Mouse (Mus musculus) left cerebral cortex, adult 18-20 months (tissue): Measurements from ENCODE around the gene Nosip. TPM values are rescaled to one million over a fixed set of nuclear protein-coding genes. Genes with fewer than 3 reads are reported as not detected.
"Not testable (repeated sequence)": the region's sequence is repeated elsewhere in the genome, so short reads cannot be mapped to it uniquely, and the experiment has no call there.

Experiments
- DNase-seq, 2 experiments: peaks; one replicate each; pipeline ENCODE4 v3.0.0; 2021 to 2022; ENCODE audit warnings: low spot score in 2 of 2, mixed read lengths in 1 of 2
- total RNA-seq, 2 experiments: library from RNA; stranded (reverse); gene quantifications; 2 replicates each; pipeline ENCODE4 v1.2.3; 2021

Nosip gene
- total RNA-seq, 2 experiments from 2014 or later = 51.9 to 59.7 TPM

GRCm38 (mm10) chr7:45086084-45086483 is 23.9 kb downstream of the Nosip start:
- no peak for DNase-seq

- DNase-seq = no peak
Observed at GRCm38 (mm10) chr7:45088597-45088996, 26.4 kb downstream of the Nosip start.

DNA sequence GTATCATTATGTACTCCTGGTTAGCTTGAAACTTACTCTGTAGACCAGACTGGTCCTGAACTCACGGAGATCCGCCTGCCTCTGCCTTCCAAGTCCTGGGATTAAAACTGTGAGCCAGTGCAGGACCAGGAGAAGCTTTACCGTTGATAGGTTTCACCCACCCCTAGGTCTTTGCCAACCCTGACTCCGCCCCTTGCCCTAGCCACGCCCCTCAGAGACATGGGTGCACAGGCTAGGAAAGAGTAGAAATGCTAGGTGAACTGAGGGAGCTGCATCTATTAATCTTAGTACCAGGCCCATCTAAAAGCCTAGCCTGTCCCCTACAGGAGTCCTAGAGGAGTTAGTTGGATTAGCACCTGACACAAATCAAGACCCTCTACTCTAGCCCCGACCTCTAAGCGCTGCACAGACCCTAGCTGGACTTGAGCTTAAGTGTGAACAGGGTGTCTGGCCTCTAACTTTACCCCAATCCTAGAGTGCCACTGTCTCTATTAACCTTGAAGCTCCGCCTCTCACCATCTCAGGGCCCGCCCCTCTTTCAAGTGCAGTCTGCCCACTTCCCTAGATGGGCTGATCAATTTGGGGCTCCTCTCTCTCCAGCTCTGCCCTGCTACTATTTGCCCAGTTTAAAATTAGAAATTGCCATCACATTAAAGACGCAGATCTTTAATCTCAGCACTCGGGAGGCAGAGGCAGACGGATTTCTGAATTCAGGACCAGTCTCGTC is 28.2 kb downstream of the Nosip start:
- no peak for DNase-seq

DNA sequence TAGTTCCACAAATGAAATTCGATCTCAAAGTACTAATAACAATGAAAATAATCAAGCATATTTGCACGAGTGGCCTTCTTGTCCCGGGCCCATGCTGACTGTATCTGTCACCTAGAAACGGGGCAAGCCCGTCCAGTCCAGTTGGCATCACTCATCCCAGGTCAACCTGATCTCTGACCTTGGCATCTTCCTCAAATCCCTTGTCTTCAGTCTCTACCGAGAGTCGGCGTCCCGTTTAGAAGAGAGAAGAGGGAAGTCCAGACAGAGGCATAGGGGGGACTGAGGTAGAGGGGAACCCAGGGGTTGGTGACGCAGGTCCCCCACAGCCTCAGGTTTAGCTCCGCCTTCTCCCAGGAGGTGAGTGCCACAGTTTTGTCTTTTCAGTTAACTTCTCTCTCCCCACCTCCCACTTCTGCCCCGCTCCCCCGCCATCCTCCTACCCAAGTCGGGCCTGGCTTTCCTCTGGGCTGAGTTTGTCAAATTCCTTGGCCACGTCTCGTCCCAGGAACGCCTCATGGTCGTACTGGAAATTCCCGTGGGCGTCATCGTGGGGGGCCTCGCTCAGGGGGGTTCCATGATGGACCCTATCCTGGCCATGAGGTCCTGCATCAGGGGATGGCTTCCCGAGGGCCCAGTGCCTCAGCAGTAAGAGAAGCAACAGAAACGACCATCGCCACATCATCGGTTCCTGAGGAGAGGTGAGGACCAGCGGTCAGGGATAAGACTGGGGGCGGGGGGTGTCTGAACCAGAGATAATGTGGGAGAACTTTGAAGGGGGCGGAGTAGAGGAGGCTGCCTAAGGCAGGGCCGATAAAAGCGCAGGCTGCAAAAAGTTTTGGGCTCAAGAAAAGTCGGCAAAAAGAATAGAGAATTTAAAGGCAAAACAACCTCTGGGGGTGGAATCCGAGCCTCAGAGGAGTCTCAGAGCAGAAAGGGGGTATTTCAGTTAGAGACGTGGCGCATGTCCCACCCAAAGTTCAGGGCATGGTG is 29.1 kb downstream of the Nosip start:
- DNase-seq = no peak

GRCm38 (mm10) chr7:45092048-45092447 is 29.8 kb downstream of the Nosip start, which contains the start of gene Rcn3:
Gene Rcn3, minus strand, starts transcription at chr7:45092221.
- no peak for DNase-seq

DNA sequence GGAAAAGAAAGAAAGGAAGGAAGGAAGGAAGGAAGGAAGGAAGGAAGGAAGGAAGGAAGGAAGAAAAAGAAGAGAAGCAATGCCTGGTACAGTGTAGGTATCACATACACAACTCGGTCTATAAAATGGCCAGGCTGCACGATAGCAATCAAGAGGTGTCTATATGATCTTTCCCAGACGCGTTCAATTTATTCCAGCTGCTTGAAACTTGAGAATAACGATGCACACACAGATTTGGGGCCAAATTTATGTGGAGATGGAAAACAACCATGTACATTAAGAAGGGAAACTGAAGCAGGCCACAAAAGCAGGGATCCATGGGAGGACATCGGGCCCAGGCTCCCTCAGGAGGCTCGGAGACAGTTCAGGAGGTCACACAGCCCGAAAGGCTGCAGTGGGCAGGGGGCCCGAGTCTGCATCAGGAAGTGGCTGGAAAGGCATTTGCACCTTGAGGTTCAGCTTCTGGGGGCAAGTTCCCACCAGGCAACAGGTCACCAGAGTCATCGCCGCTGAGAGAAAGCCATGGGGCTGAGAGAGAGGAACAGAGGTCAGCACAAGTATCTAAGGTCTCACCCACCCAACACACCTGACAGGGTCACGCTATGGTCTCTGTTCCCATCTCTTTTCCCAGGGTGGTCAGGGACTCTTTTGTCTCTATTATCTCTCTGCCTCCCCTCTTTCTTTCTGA is 30.7 kb downstream of the Nosip start:
- DNase-seq = no peak

- no peak for DNase-seq
Observed at GRCm38 (mm10) chr7:45093516-45093905, 31.3 kb downstream of the Nosip start.

- no peak for DNase-seq
Observed at GRCm38 (mm10) chr7:45094121-45094520, 31.9 kb downstream of the Nosip start.

DNA sequence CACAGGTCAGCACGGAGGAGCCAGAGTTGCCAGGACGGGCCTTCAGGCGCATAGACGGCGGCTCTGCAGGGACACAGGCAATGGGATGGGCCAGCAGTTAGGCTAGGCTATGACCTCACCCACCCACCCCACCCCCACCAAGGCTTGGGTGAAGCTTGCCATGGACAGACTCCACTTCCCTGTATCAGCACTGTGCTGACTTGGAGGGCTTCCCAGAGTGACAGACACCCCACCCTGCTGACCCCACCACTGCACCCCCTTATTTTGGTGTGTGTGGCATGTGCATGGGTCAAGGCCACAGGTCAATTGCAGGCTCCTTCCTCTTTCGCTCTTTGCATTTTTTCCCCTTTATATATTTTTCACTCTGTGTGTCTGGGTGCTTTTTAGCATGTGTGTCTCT is 33.1 kb downstream of the Nosip start:
- DNase-seq = no peak

DNA sequence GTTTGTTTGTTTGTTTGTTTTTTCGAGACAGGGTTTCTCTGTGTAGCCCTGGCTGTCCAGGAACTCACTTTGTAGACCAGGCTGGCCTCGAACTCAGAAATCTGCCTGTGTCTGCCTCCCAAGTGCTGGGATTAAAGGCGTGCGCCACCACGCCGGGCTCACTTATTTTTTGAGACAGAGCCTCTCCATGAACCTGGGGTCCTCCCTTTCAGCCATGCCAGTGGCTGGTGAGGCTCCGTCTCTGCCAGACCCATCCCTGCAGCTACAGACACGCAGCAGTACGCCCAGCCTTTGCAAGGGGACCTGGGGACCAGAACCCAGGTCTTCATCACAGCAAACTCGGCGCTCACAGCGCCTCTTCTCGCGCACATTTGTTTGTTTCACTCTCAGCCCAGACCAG is 33.7 kb downstream of the Nosip start:
- DNase-seq = not testable (repeated sequence)

DNA sequence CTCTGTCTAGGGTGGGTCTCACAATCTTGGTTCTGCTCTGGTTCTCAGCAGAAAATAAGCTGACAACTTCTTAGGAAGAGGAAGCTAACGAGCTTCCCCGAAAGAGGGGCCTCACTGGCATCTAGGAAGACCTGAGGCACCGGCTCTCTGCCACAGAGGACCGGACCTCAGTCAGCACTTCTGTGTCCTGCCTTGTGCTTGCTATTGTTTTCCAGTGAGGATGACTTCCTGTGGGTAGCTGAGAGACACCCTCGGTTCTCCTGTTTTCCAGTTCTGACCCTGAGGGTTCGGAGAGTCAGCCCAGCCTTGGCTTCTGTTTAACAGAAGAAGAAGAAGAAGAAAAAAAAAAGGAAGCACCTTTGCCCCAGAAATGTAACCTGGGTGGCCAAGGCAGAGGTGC is 35.2 kb downstream of the Nosip start:
- no peak for DNase-seq

DNA sequence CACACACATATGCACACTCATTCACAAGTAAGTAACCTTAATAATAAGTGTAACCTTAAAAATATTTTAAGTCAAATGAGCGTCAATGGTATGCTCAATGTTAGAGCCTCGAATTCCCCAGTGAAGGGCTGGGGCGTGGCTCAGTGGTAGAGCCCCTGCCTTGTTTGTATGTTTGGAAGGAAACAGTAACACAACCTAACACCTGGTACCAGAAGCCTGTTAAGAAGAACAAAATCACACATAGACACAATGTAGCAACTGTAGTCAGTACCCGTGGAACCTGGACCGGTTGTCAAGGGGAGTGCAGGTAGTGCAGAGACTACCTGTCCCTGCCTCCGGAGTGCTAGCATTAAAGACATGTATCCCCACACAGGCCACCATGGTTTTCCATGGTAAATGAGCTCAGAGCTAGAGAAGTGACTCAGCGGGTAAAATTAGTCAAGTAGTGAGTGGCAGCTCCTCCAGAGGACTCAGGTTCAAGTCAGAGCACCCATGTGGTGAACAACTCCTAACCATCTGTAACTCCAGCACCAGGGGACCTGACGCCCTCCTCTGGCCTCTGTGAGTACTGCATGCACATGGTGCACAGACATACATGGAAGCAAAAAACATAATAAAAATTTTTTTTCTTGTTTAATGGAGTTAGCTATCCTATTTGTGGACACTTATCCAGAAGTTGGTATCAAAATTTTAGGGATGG is 36.5 kb downstream of the Nosip start:
- DNase-seq = no peak

GRCm38 (mm10) chr7:45100046-45100445 is 37.8 kb downstream of the Nosip start:
- no peak for DNase-seq

- no peak for DNase-seq
Observed at GRCm38 (mm10) chr7:45102441-45102840, 40.2 kb downstream of the Nosip start.

GRCm38 (mm10) chr7:45102940-45103585 is 40.8 kb downstream of the Nosip start:
- DNase-seq = no peak

DNA sequence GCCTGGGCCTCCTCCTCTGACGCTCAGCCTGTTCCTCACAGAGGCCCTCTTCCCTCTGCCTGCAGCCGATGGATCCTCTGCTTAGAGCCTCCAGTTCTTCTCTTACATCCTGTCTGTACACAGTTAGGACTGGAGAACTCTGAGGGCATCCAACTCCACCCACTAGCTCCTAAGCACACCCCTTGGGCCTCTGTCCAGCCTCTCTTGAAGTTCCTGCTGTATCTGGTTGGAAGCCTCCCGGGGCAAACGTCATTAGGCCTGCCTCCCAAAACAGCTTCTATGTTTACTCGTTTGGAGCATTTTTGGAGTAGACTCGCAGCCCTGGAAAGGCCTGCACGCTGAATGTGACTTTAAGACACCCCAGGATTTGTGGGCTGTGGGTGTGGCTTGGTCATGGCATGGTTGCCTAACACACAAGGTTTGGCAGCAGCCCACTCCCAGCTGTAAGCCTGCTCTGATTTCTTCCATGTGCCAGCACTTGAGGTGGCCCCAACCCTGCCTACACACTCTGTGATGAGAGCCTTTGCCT is 41.5 kb downstream of the Nosip start, which contains the start of gene Fcgrt:
TSS of gene Fcgrt (minus strand) at position 200 of the 529 bp plus-strand sequence.
- peak in 1 of 2 experiments; percentile 35 for DNase-seq

GRCm38 (mm10) chr7:45104941-45105340 is 42.7 kb downstream of the Nosip start:
- DNase-seq = no peak

GRCm38 (mm10) chr7:45105491-45105890 is 43.3 kb downstream of the Nosip start:
- DNase-seq = no peak

DNA sequence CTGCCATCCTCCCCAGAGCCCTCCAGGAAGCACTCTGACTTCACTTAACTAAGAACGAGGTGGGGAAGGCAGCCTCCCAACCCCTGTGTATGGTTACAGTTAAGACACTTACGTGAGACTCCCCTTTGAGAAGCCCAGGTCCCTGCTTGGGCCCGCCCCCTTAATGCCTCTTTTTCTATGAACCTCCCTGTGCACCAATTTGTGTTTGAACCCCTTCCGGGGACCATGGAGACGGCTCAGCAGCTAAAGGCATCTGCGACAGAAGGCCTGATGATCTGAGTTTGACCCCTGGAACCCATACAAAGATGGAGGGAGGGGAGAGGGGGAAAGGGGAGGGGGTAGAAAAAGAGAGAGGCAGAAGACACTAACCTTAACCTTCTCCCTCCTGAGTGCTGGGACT is 44.2 kb downstream of the Nosip start:
- DNase-seq = no peak

DNA sequence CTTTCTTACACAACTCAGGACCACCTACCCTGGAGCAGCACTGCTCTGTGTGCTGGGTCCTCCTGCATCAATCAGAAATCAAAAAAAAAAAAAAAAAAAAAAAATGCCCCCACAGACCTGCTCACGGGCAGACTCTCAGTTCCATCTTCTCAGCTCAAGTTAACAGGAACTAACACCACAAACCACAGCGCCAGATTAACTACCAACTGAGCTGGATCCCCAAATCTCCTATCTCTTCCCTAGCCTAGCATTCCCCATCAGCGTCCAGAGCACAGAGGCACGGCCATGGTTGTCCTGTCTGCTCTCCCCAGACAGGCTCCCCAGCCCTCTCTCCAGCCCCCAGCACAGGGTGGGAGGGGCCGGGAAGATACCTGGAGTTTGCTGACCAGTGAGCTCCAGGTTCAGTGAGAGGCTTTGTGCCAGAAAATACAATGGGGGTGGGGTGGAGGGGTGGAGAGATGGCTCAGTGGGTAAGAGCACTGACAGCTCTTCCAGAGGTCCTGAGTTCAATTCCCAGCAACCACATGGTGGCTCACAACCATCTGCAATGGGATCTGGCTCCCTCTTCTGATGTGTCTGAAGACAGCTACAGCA is 44.9 kb downstream of the Nosip start:
- no peak for DNase-seq
